Mouse (Mus musculus): Measurements from ENCODE around the gene Dnal4.

Dnal4 gene

DNA sequence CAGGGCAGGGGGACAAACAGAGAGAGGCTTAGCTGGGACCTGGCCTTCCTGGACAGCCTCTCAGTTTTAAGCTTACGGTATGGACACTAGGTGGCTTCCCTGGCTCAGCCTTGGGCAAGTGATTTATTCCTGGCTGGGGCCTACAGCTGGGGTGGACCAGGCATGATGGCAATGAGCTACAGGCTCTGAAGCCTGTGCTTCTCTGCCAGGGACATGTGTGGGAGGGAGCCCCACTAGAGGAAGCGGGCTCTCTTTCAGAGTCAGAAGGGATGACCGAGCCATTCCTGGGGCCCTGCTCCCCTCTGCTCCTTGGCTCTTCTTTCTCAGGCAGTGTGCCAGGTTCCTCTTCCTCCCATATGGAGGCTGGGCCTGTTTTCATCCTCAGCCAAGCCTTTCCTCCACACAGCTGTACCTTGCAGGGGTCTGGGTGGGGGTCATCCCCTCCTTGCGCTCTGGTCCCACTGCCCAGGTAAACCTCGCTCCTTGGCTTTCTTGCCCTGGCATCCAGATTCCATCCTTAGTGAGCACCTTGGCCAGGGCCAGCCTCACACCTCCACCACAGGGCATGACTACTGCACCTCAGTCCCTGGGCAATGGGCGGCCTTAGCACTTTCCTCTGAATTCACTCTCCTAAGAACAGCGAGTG, 13.9 kb downstream of the Dnal4 start:
- no peak for DNase-seq (ENCODE audit: low spot score in 2 of 2)

GRCm38 (mm10) chr15:79763001-79763400, 14.6 kb downstream of the Dnal4 start:
- no peak for DNase-seq (ENCODE audit: low spot score in 2 of 2)

DNA sequence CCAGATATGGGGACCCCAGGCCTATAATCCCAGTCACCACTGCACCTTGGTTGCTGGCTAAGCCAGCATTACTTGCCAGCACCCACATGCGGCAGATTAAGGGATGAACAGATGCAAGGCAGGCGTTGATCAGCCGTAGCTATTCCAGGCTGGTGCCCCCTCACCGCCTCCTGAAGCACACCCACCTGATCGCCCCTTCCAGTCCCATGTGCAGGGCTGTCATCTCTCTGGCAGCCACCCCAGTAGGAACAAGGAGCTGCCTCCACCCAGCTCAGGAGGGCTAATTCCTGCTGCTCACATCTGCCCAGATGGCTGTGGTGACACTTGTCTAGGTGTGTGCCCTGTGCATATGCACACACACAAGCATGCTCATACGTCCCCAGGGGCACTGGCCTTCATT, 16.7 kb downstream of the Dnal4 start:
- DNase-seq (ENCODE audit: low spot score in 2 of 2) = no peak

DNA sequence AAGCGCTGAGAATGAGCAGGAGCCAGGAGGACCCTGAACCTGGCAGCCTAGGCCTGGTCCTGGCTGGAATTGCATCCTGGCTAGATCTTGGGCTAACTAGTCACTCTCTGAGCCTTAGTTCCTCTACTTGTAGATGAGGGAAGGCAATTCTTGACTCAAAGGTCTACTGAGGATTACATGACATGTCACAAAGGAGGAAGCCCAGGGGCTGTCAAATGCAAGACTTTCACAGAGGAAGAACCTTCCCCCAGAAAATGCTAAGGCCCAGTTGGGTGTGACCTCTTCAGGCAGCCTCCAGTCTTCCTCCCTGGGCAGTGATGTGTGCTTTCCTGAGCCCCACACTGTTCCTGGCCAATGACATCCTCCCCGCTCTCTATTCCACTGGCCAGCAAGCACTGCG, 20.5 kb downstream of the Dnal4 start:
- DNase-seq (ENCODE audit: low spot score in 2 of 2) = no peak

DNA sequence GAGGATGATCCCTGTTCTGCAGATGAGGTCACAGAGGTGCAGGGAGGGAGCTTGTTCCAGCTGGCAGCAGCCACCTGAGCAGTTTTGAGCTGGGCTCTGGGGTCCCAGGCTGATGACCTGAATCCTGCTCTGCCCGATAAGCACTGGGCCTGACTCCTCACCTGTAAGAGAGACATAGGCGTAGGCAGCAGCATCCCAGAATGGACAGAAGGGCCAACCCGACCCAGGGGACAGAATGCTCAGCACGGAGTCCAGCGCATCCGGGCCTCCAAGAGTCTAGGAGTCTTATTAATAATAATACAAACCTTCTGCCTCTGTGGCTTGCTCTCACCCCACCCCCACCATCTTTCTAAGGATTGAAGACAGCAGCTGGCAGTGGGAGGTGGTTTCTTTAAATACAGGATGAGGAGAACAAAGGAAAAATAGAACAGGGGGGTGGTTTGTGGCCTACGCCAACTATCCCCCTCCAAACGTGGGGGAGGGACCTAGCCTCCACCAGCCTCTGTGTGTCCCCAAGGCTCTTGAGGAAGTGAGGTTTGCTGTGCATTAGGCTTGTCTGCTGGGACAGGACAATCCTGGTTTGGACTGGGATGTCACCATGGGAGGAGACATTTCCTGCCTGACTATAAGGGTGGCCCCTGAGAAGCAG, 21.5 kb downstream of the Dnal4 start:
- no peak for DNase-seq (ENCODE audit: low spot score in 2 of 2)

DNA sequence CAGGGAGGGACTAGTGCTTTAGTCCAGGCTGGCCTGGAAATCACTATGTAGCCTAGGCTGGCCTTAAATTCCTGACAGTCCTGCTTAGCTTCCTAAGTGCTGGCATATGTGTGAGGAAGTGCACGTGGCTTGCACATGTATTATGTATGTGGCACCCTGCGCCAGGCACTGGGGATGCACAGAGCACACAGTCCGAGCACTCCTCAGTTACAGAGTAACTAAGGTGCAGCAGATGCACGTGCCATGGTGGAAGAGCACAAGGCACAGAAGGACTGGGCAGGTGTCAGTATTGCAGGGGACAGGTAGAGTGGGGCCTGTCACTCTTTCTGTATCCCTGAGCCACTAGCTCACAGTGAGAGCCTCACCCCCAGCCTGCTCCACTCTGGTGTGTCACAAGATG, 22.5 kb downstream of the Dnal4 start:
- DNase-seq (ENCODE audit: low spot score in 2 of 2) = no peak

- no peak for DNase-seq (ENCODE audit: low spot score in 2 of 2)
Observed at GRCm38 (mm10) chr15:79753873-79754272, 23.8 kb downstream of the Dnal4 start.

DNA sequence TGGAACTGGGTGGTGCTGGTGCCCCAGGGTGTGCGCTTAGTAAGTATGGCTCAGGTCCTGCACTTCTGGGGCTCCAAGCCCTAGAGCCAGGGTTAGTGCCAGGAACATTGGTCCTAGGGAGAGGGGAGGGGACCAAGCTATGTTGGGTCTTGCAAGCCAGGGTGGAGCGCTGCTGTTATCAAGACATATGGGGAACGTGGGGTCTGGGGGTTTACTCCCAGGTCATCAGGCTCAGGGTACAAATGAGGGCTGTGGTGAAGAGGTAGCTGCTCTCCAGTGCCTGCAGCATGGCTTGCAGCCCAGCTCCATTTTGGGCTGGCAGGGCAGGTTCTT, 24.3 kb downstream of the Dnal4 start:
- DNase-seq (ENCODE audit: low spot score in 2 of 2) = no peak

DNA sequence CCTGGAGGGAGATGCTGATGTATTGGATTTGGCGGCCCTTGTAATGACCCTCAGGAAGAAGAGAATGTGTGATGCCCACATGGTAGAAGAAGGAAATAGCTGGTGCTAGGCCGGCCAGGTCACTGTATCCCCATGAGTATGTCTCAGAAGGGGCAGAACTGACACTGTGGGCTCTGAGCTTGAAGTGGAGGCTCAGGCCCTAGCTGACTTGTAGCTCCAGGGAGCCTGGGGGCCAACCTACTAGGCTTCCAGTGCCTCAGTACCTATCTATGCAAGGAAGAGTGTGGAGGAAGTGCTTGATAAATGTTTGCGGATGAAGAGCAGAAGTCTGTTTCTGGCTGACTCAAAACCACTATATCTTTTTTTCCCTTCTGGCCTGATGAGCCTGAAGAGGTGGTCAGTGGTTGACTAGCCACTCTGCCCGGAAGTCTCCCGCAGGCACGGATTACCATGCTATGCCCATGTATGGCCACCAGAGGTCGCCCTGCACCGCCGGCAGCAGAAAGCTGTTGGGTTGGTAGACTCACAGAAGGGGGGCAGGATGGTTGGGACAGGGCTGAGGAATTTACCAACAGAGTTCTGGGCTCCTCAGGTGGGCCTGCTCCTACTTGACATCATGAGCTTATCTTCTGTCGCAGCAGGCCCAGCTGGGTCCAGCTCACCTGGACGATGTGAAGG, 24.8 kb downstream of the Dnal4 start:
- DNase-seq (ENCODE audit: low spot score in 2 of 2) = peak; percentile 64 to 82

- DNase-seq (ENCODE audit: low spot score in 2 of 2) = no peak
Observed at GRCm38 (mm10) chr15:79751772-79752171, 25.9 kb downstream of the Dnal4 start.

DNA sequence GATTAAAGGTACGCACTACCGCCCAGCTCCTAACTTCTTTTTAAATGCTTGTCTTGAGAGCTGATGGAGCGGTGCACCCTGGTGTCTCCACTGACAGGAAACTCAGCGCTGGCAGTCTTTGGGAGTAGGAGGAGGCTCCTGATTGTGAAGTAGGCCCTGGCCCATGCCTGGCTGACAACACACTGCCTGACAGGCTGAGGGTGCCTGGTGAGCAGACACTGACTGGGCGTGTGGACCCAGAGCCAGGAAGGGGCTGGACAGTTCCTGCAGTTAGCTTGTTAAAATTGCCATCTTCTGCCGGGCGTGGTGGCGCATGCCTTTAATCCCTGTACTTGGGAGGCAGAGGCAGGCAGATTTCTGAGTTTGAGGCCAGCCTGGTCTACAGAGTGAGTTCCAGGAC, 27.4 kb downstream of the Dnal4 start:
- DNase-seq (ENCODE audit: low spot score in 2 of 2) = no peak

DNA sequence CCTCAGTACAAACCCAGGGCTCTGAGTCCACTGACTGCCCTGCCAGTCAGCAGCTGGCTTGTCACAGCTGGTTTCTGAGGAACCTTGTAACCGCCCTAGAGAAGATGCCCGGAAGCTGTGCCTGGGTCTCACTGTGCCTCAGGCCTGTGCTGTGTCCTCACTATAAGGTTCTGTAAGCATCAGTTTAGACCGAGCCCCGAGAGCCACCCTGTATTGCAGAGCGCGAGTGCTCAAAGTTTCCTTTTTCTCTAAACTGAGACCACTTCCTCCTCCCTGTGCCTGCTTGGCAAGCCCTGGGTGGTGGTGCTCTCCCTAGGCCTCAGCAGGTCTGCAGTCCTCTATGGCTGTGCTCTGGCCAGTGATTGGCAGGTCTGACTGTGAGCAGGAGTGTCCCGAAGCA, 28.5 kb downstream of the Dnal4 start:
- no peak for DNase-seq (ENCODE audit: low spot score in 2 of 2)

DNA sequence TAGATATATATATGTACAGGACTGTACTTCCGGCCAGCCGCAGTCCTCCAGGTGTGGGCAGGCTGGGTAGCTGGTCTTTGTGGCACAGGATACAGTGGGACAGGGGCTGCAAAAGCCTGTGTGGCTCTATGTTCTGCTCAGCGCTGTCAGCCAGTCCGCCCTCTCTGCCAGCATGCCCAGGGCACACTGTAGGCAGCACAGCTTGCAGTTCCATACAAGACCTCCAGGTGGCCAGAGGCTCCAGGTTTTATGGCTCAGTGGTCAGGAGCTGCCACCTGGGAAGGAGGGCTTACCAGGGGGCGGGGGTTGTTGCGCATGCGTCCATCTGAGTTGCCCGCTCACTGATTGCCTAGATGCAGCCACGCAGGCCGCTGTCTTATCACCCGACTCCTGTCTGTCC, 29.7 kb downstream of the Dnal4 start:
- peak in 1 of 2 experiments; percentile 48 for DNase-seq (ENCODE audit: low spot score in 2 of 2)

GRCm38 (mm10) chr15:79745883-79746282, 31.8 kb downstream of the Dnal4 start:
- DNase-seq (ENCODE audit: low spot score in 2 of 2) = no peak

DNA sequence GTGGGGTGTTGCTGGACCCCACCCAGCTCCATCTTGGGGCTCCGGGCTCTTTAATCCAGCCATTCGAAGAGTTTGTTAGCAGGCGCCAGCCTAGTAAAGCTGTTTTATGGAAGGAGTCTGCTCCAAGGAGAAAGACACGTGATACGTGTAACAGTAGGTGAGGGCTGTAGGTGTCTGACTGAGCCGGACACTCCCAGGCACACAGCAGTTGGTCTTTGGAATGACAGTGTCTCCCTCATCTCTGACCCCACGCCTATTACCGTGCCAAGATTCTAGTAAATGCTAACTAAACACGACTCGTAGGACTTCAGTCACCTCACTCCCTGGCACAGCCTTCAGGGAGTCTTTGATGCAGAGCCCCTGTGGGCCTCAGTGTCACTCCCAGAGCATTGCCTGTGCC, 32.3 kb downstream of the Dnal4 start:
- DNase-seq (ENCODE audit: low spot score in 2 of 2) = no peak

DNA sequence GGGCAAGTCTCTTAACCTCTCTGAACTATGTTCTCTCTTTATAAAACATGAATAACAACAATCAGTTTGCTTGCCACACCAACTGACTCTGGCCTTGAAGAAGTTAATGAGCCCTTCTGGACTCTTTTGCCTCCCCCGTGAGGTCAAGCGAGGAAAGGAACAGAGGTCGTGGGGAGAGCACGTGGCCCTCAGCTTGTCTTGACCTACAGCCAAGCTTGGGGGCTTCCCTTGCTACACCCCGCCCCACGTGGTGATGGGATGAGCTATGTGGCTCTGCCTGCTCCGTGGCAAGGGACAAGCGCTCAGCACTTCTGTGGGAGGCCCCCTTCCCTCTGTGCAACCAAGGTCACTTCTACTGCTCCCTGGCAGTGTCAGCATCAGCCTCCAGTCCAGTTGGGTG, 32.9 kb downstream of the Dnal4 start:
- DNase-seq (ENCODE audit: low spot score in 2 of 2) = no peak

GRCm38 (mm10) chr15:79744001-79744400, 33.6 kb downstream of the Dnal4 start:
- DNase-seq (ENCODE audit: low spot score in 2 of 2) = no peak

GRCm38 (mm10) chr15:79742706-79743023, 35.0 kb downstream of the Dnal4 start:
- no peak for DNase-seq (ENCODE audit: low spot score in 2 of 2)

- peak; percentile 78 to 93 for DNase-seq (ENCODE audit: low spot score in 2 of 2)
Observed at GRCm38 (mm10) chr15:79741921-79742705, 35.5 kb downstream of the Dnal4 start, which contains the start of gene Sun2. Gene Sun2 (minus strand): TSS chr15:79742536.

GRCm38 (mm10) chr15:79741173-79741858, 36.3 kb downstream of the Dnal4 start:
- no peak for DNase-seq (ENCODE audit: low spot score in 2 of 2)

DNA sequence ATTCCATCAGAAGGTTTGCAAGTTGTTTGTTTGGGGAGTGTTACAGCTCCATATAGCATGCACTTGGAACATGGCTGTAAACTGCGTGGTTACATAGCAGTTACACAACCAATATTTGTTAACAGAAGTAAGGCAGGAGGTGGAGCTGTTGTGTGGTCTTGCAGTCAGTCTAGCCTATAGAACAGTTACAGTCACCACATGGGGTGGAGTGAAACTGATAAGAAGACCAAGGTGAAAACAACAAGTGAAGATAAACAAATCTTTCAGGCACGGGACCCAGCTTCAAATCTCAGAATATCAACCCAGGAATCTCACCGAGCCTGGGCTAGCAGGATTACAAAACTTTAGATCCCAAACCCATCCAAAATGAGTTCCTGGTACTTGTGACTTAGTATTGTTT, 36.9 kb downstream of the Dnal4 start:
- no peak for DNase-seq (ENCODE audit: low spot score in 2 of 2)

DNA sequence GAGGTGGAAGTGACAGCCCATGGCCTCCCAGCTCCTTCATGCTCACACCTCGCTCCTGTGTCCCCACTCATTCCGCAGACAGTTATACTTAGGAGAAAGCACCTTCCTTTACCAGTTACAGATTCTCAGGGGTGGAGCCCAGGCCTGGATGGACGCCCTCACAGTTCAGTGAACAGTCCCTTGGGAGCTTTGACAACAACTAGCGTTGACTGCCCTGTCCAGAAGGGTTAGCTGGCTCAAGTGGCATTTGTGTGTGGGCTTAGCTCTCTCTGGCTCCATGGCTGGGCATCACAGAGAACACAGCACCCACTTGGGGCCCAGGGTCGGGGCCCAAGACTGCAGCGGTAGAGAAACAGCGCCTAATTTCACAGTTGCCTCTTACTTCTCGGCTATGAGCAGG, 43.3 kb downstream of the Dnal4 start:
- DNase-seq (ENCODE audit: low spot score in 2 of 2) = no peak

Data from cerebellum, postnatal 4 days (tissue).